Mouse (Mus musculus): Measurements from ENCODE around the gene Olfr768. TPM values are rescaled to one million over a fixed set of nuclear protein-coding genes. Genes with fewer than 3 reads are reported as not detected.
"Not testable (repeated sequence)": the region's sequence is repeated elsewhere in the genome, so short reads cannot be mapped to it uniquely, and the experiment has no call there.

The Olfr768 gene
- polyA plus RNA-seq (2015; fragmentation: Nextera tagmentation; extraction: Ambion mirVana) = not detected in 2 replicates

DNA sequence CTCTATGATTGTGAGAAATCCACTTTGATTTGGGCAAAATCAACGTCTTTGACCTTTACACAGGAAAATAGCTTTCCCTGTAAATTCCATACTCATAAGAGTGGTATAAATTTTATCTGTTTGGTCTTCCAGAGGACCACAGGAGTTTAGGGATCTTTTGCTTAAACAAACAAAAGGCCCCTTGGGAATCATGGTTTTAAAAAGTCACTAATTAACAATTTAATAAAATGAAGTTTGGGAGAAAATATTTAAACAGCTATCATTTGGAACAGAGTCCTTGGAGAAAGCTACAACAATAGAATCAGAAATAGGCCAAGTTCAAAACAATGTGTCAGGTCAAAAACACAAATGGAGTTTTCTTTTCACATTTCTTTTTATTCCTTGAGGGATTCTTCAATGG lies at the start of gene Olfr768:
Gene Olfr768, minus strand, starts transcription at position 101 of the 400 bp plus-strand sequence.
- Histone ChIP-seq H3K4me1 (replicated peaks) (no peaks in the 10 kb centered on the region), H3K4me2 (no peak within 1 kb of the TSS), H3K4me3 (no peak within 1 kb of the TSS), H3K9me3 (no peaks in the 10 kb centered on the region), H3K9ac (no peak within 1 kb of the TSS), H3K27ac (replicated peaks) (no peak within 1 kb of the TSS), H3K36me3 (no peaks in the 10 kb centered on the region), H3K27me3 (no peaks in the 10 kb centered on the region)
- no peak for ATAC-seq (ENCODE audit: low FRiP score, low read depth)
- WGBS = 87% methylated on average over 1 of the region's 1 CpGs

DNA sequence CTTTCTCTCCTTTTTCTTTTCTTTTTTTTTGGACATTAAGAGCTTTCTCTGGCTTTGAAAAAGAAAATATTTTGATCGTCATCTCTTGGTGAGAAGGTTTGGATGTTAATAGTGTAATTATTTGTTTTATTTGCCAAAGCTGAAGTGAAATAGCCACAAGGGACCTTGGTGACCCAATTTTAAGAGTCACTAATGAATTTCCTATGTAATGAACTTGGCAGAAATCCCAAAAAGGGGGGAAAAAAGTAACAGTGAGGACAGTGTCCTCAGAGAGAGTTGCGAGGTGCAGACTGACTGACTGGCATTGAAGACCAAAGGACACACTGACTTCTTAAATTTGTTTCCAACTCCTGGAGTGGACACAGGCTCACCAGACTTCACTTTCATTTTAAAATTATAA lies 39.7 kb upstream of the Olfr768 start, which contains the start of gene Olfr770:
Gene Olfr770, minus strand, starts transcription at position 101 of the 400 bp plus-strand sequence.
- no peak within 1 kb of the TSS for H3K9ac ChIP-seq
- no peaks in the 10 kb centered on the region for H3K9me3 ChIP-seq
- no peak within 1 kb of the TSS for H3K4me2 ChIP-seq
- H3K4me1 ChIP-seq (replicated peaks) = no peaks in the 10 kb centered on the region
- no peaks in the 10 kb centered on the region for H3K27me3 ChIP-seq
- no peaks in the 10 kb centered on the region for H3K36me3 ChIP-seq
- H3K4me3 ChIP-seq = no peak within 1 kb of the TSS
- no peak within 1 kb of the TSS for H3K27ac ChIP-seq (replicated peaks)
- WGBS = 68% methylated on average over 2 of the region's 2 CpGs
- ATAC-seq (ENCODE audit: low FRiP score, low read depth) = no peak

DNA sequence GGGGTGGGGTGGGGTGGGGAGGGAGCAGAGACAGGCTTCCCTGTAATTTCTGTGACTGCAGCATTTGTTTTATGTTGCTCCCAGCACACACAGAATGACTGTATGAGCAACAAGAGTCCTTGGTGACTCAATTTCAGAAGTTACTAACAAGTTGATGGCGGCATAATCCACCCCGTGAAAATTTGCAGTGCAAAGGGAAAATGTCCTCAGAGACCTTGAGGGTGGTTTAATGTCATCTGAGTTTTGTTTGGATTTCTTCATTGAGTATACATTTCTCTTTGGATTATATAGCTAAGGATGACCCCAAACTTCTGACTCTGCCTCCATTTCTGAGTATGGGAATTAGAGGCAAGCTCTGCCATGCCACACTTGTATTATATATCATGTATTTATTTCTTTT lies 18.6 kb upstream of the Olfr768 start, which contains the start of gene Olfr769:
Gene Olfr769, minus strand, starts transcription at position 101 of the 400 bp plus-strand sequence.
- Histone ChIP-seq H3K9me3 (no peaks in the 10 kb centered on the region), H3K4me3 (no peak within 1 kb of the TSS), H3K27ac (replicated peaks) (no peak within 1 kb of the TSS), H3K36me3 (no peaks in the 10 kb centered on the region), H3K27me3 (no peaks in the 10 kb centered on the region), H3K9ac (no peak within 1 kb of the TSS), H3K4me1 (replicated peaks) (no peaks in the 10 kb centered on the region), H3K4me2 (no peak within 1 kb of the TSS)
- 93% methylated on average over 2 of the region's 2 CpGs for WGBS
- ATAC-seq (ENCODE audit: low FRiP score, low read depth) = no peak

DNA sequence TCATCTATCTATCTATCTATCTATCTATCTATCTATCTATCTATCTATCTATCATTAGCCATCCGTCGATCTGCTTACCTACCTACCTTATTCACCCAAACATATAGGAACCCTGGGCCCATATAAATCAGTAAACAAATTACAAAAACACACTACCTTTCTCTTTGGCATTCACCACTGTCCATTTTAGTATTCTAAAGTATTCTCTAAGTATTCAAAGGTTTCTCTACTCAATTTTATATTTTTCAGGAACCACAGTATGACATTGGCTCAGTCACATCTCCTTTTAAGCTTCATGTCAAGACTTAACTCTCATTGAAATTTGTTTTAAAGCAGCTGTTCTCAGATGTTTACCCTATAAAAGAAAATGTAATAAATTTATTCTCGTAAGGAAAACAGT lies 16.0 kb upstream of the Olfr768 start:
- no peak overlapping the region for H3K4me3 ChIP-seq
- H3K4me1 ChIP-seq (replicated peaks) = no peaks in the 10 kb centered on the region
- H3K9ac ChIP-seq = no peak overlapping the region
- H3K27ac ChIP-seq (replicated peaks) = no peak overlapping the region
- H3K27me3 ChIP-seq = no peaks in the 10 kb centered on the region
- no peak overlapping the region for H3K4me2 ChIP-seq
- H3K9me3 ChIP-seq = no peaks in the 10 kb centered on the region
- ATAC-seq (ENCODE audit: low FRiP score, low read depth) = no peak
- 94% methylated on average over 3 of the region's 3 CpGs for WGBS
- no peaks in the 10 kb centered on the region for H3K36me3 ChIP-seq

DNA sequence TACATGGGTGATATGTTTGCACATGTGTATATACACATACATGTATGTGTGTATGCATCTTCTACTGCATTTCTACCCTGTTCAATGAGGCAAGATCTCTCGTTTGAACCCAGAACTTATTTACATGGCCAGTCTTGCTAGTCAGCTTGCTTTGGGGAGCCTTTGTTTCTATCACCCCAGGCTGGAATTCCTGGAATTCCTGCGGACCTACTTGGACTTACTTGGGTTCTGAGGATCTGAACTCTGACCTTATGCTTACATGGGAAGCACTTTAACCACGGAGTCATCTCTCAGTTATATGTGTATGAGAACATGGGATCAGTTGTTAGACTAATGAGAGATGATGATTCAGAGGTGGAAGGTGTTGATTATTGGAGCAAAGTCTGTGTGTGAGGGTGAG lies 2.1 kb upstream of the Olfr768 start:
- 30% methylated on average over 3 of the region's 3 CpGs for WGBS
- no peak overlapping the region for H3K27ac ChIP-seq (replicated peaks)
- no peaks in the 10 kb centered on the region for H3K4me1 ChIP-seq (replicated peaks)
- H3K4me2 ChIP-seq = no peak overlapping the region
- no peaks in the 10 kb centered on the region for H3K9me3 ChIP-seq
- H3K36me3 ChIP-seq = no peaks in the 10 kb centered on the region
- H3K4me3 ChIP-seq = no peak overlapping the region
- H3K9ac ChIP-seq = no peak overlapping the region
- ATAC-seq (ENCODE audit: low FRiP score, low read depth) = no peak
- no peaks in the 10 kb centered on the region for H3K27me3 ChIP-seq

DNA sequence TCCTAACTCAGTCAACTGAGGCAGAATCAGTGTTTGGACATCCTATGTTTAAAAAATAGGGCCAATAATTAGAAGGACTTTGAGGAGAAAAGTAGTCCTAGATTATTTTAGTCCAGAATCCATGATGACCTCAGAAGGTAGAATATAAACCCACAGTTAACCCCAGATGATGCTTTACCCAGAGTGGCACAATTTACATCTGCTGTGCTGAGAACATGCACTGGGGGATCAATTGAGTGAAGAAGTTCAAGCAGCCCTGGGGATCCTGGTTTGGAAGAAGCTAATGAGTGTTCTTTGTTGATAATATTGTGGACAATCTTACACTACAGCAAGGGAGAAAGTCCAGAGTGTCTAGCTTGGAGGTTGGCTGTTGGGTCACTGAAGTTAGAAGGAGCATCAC lies 16.4 kb downstream of the Olfr768 start, which contains the start of gene Olfr767:
Gene Olfr767, minus strand, starts transcription at position 101 of the 400 bp plus-strand sequence.
- ATAC-seq (ENCODE audit: low FRiP score, low read depth); H3K4me1 ChIP-seq (replicated peaks); H3K4me3 ChIP-seq; H3K27ac ChIP-seq (replicated peaks); H3K27me3 ChIP-seq; H3K9me3 ChIP-seq; H3K9ac ChIP-seq; H3K36me3 ChIP-seq; H3K4me2 ChIP-seq: not testable (repeated sequence)

DNA sequence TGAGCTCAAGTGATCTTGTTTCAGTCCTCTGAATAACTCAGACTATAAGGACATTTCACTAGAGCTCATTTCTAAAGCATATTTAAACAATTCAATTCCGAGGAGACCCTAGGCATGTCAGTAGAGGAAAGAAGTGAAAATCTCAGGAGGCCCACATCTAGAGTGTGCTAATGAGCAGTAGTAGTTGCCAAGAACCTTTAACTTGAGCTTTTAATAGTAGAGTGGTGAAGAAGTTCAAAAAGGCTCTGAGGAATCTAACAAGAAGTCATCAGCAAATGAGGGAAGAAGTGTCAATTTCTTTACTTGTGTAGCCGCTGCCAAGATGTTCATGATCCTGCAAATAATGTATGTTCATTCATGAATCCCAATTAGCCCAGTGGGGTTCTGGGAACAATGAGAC lies 30.3 kb downstream of the Olfr768 start, which contains the start of gene Olfr766-ps1:
Gene Olfr766-ps1, minus strand, starts transcription at position 101 of the 400 bp plus-strand sequence.
- Histone ChIP-seq H3K9me3 (no peaks in the 10 kb centered on the region), H3K4me2 (no peak within 1 kb of the TSS), H3K9ac (no peak within 1 kb of the TSS), H3K27me3 (no peaks in the 10 kb centered on the region), H3K4me1 (replicated peaks) (no peaks in the 10 kb centered on the region), H3K4me3 (no peak within 1 kb of the TSS), H3K27ac (replicated peaks) (no peak within 1 kb of the TSS), H3K36me3 (no peaks in the 10 kb centered on the region)
- WGBS = 82% methylated on average over 2 of the region's 2 CpGs
- no peak for ATAC-seq (ENCODE audit: low FRiP score, low read depth)

DNA sequence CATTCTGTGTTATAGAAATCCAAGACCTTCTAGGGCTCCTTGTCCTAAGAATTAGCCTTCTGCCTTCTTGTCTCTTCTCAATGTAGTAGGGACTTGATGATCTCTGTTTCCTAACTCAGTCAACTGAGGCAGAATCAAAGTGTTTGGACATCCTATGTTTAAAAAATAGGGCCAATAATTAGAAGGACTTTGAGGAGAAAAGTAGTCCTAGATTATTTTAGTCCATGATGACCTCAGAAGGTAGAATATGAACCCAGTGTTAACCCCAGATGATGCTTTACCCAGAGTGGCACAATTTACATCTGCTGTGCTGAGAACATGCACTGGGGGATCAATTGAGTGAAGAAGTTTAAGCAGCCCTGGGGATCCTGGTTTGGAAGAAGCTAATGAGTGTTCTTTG lies 49.3 kb downstream of the Olfr768 start, which contains the start of gene Olfr765:
Gene Olfr765, minus strand, starts transcription at position 101 of the 400 bp plus-strand sequence.
- not testable (repeated sequence) for H3K36me3 ChIP-seq; ATAC-seq (ENCODE audit: low FRiP score, low read depth); H3K9me3 ChIP-seq; H3K4me3 ChIP-seq; H3K27me3 ChIP-seq; H3K4me1 ChIP-seq (replicated peaks); H3K27ac ChIP-seq (replicated peaks); H3K9ac ChIP-seq; H3K4me2 ChIP-seq

Other genes starting within 250 kb of the Olfr768 start
- 8.6 and 8.9 TPM in 2 replicates for gene Gdf11, start 207.7 kb downstream of the Olfr768 start, polyA plus RNA-seq (2015; fragmentation: Nextera tagmentation; extraction: Ambion mirVana)
- 262 and 274 TPM in 2 replicates for gene Cd63, start 198.4 kb downstream of the Olfr768 start, polyA plus RNA-seq (2015; fragmentation: Nextera tagmentation; extraction: Ambion mirVana)
- 20.9 and 22.1 TPM in 2 replicates for gene Rdh5, start 176.5 kb downstream of the Olfr768 start, polyA plus RNA-seq (2015; fragmentation: Nextera tagmentation; extraction: Ambion mirVana)
- gene Bloc1s1, start 175.3 kb downstream of the Olfr768 start, polyA plus RNA-seq (2015; fragmentation: Nextera tagmentation; extraction: Ambion mirVana) = 266 and 268 TPM in 2 replicates
- 8.9 TPM in 2 replicates for gene Itga7, start 165.6 kb downstream of the Olfr768 start, polyA plus RNA-seq (2015; fragmentation: Nextera tagmentation; extraction: Ambion mirVana)
- gene Mettl7b, start 138.4 kb downstream of the Olfr768 start, polyA plus RNA-seq (2015; fragmentation: Nextera tagmentation; extraction: Ambion mirVana) = not detected in 2 replicates
- not detected in 2 replicates for gene Olfr9, start 109.9 kb downstream of the Olfr768 start, polyA plus RNA-seq (2015; fragmentation: Nextera tagmentation; extraction: Ambion mirVana)
- not detected in 2 replicates for gene Olfr763, start 88.6 kb downstream of the Olfr768 start, polyA plus RNA-seq (2015; fragmentation: Nextera tagmentation; extraction: Ambion mirVana)
- not detected in 2 replicates for gene Olfr764-ps1, start 59.5 kb downstream of the Olfr768 start, polyA plus RNA-seq (2015; fragmentation: Nextera tagmentation; extraction: Ambion mirVana)
- not detected in 2 replicates for gene Olfr765, start 49.4 kb downstream of the Olfr768 start, polyA plus RNA-seq (2015; fragmentation: Nextera tagmentation; extraction: Ambion mirVana)
- not detected in 2 replicates for gene Olfr766-ps1, start 30.4 kb downstream of the Olfr768 start, polyA plus RNA-seq (2015; fragmentation: Nextera tagmentation; extraction: Ambion mirVana)
- gene Olfr767, start 16.5 kb downstream of the Olfr768 start, polyA plus RNA-seq (2015; fragmentation: Nextera tagmentation; extraction: Ambion mirVana) = not detected in 2 replicates
- not detected in 2 replicates for gene Olfr769, start 18.5 kb upstream of the Olfr768 start, polyA plus RNA-seq (2015; fragmentation: Nextera tagmentation; extraction: Ambion mirVana)
- not detected in 2 replicates for gene Olfr770, start 39.6 kb upstream of the Olfr768 start, polyA plus RNA-seq (2015; fragmentation: Nextera tagmentation; extraction: Ambion mirVana)
- not detected in 2 replicates for gene Olfr771, start 65.4 kb upstream of the Olfr768 start, polyA plus RNA-seq (2015; fragmentation: Nextera tagmentation; extraction: Ambion mirVana)
- gene Olfr772, start 78.5 kb upstream of the Olfr768 start, polyA plus RNA-seq (2015; fragmentation: Nextera tagmentation; extraction: Ambion mirVana) = not detected in 2 replicates
- gene Olfr773, start 88.0 kb upstream of the Olfr768 start, polyA plus RNA-seq (2015; fragmentation: Nextera tagmentation; extraction: Ambion mirVana) = not detected in 2 replicates
- gene Olfr774, start 136.8 kb upstream of the Olfr768 start, polyA plus RNA-seq (2015; fragmentation: Nextera tagmentation; extraction: Ambion mirVana) = not detected in 2 replicates
- gene Olfr775, start 149.0 kb upstream of the Olfr768 start, polyA plus RNA-seq (2015; fragmentation: Nextera tagmentation; extraction: Ambion mirVana) = not detected in 2 replicates
- not detected in 2 replicates for gene Olfr776, start 159.8 kb upstream of the Olfr768 start, polyA plus RNA-seq (2015; fragmentation: Nextera tagmentation; extraction: Ambion mirVana)
- not detected in 2 replicates for gene Olfr777, start 172.1 kb upstream of the Olfr768 start, polyA plus RNA-seq (2015; fragmentation: Nextera tagmentation; extraction: Ambion mirVana)
- gene Olfr780, start 218.7 kb upstream of the Olfr768 start, polyA plus RNA-seq (2015; fragmentation: Nextera tagmentation; extraction: Ambion mirVana) = not detected in 2 replicates
- not detected in 2 replicates for gene Olfr781, start 229.5 kb upstream of the Olfr768 start, polyA plus RNA-seq (2015; fragmentation: Nextera tagmentation; extraction: Ambion mirVana)
- gene Olfr782, start 249.5 kb upstream of the Olfr768 start, polyA plus RNA-seq (2015; fragmentation: Nextera tagmentation; extraction: Ambion mirVana) = not detected in 2 replicates